In the genomic region with DNA sequence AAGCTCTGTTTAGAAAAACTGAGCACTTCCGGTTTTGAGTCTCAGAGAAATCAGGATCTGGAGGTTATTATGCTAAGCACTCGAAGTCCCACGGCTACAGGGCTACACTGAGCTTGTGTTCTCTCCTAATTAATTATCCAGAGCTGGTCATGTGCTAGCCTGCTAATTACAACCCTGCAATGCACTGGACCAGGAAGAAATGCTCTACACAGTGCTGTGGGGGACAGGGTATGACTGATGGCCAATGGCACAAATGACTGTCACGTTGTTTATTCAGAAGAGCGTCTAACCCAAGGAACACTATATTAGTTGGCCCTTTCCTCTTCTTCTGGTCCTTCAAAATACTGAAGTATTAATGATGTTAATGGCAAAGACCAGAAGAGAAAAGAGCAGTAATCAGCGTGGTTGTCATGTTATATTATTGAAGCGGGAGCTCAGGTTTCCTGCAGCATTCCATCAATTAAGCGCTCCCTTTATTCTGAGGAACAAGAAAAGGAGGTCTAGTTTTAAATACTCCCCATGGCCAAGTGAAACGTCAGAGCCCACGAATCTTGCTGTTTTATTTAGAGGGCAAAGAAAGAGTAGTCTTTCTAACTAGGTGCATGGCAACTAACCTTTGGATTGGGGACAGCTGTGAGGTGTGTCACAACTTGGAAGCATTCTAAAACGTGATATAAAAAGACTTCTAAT, we compare ENCODE assay signal across 15 mouse cellular contexts. TPM values are rescaled to one million over a fixed set of nuclear protein-coding genes. Genes with fewer than 3 reads are reported as not detected.
A peak's percentile ranks its signal among the peaks of the same experiment; 100 is the strongest.
DNase-seq lines count a peak whose midpoint lies in the region; ATAC-seq and TF ChIP-seq lines count a peak whose summit lies in the region.
"Had no signal": no experiment of that assay in that cellular context is flagged by ENCODE, and none has a peak within 500 bp of the region (broad histone marks: within the 10 kb centered on the region; RNA-seq: fewer than 3 reads in every experiment).

No protein-coding gene starts in this region.

- no peak overlapping the region for H3K27ac ChIP-seq in forebrain, embryonic 11.5 days (ENCODE audit: low read depth, low read length)
- H3K27ac ChIP-seq in forebrain, embryonic 10.5 days, result no peak overlapping the region
- H3K27ac ChIP-seq in hindbrain, embryonic 14.5 days, result no peak overlapping the region; the same call in 1 of the 2 replicates
- H3K27ac ChIP-seq: embryonic facial prominence, embryonic 15.5 days; liver, embryonic 12.5 days; midbrain, embryonic 12.5 days had no signal

- no peak overlapping the region for H3K4me3 ChIP-seq in forebrain, embryonic 11.5 days (ENCODE audit: low read depth, low read length)
- no peak overlapping the region for H3K4me3 ChIP-seq in forebrain, embryonic 10.5 days
- no peak overlapping the region for H3K4me3 ChIP-seq in hindbrain, embryonic 14.5 days (replicated peaks; ENCODE audit: low read length)
- H3K4me3 ChIP-seq: embryonic facial prominence, embryonic 15.5 days; liver, embryonic 12.5 days; midbrain, embryonic 12.5 days had no signal

- H3K4me2 ChIP-seq in forebrain, embryonic 11.5 days (ENCODE audit: low read depth, low read length, severe bottlenecking), result no peak overlapping the region
- no peak overlapping the region for H3K4me2 ChIP-seq in hindbrain, embryonic 14.5 days (replicated peaks)
- H3K4me2 ChIP-seq: embryonic facial prominence, embryonic 15.5 days; liver, embryonic 12.5 days; midbrain, embryonic 12.5 days had no signal

- 62% methylated on average over 11 of the region's 11 CpGs for WGBS in forebrain, embryonic 11.5 days
- WGBS in forebrain, embryonic 10.5 days, result 73% methylated on average over 11 of the region's 11 CpGs
- WGBS in hindbrain, embryonic 14.5 days, result 57% methylated on average over 11 of the region's 11 CpGs

- TF ChIP-seq CTCF in brain, embryonic 14.5 days (IDR thresholded peaks at IDR 0.05; ENCODE audit: borderline replicate concordance, extremely low read depth, insufficient read depth, insufficient read length), result no peak

- H3K9me3 ChIP-seq in forebrain, embryonic 11.5 days (ENCODE audit: control insufficient read depth, low read length), result no peaks in the 10 kb centered on the region
- no peaks in the 10 kb centered on the region for H3K9me3 ChIP-seq in forebrain, embryonic 10.5 days
- H3K9me3 ChIP-seq in hindbrain, embryonic 14.5 days (ENCODE audit: control insufficient read depth, low read length), result no peaks in the 10 kb centered on the region
- H3K9me3 ChIP-seq: embryonic facial prominence, embryonic 15.5 days; midbrain, embryonic 12.5 days had no signal

- H3K36me3 ChIP-seq in forebrain, embryonic 11.5 days (ENCODE audit: control insufficient read depth, insufficient read depth, low read length), result no peaks in the 10 kb centered on the region; the same call in 1 of the 2 replicates
- H3K36me3 ChIP-seq in forebrain, embryonic 10.5 days (replicated peaks), result peaks cover 18% of the 10 kb centered on the region
- H3K36me3 ChIP-seq in hindbrain, embryonic 14.5 days (replicated peaks; ENCODE audit: control insufficient read depth, insufficient read depth), result peaks cover 62% of the 10 kb centered on the region
- H3K36me3 ChIP-seq: liver, embryonic 12.5 days had no signal

- no peak for DNase-seq in forebrain, embryonic 11.5 days (ENCODE audit: low spot score)
- no peak for DNase-seq in forebrain, embryonic 10.5 days (ENCODE audit: extremely low spot score, low spot score)
- peak; percentile 44 for DNase-seq in layer of hippocampus, adult 9-11 months
- DNase-seq in layer of hippocampus, postnatal 10 days (ENCODE audit: low spot score in 2 of 2), result no peak
- DNase-seq in brain, embryonic 14.5 days (ENCODE audit: low read depth), result peak; percentile 89
- no peak for DNase-seq in hindbrain, embryonic 14.5 days (ENCODE audit: low spot score)
- DNase-seq in liver, result no peak
- DNase-seq: adrenal gland, adult 2 months; cerebellum, adult 9-11 months; right cerebral cortex, postnatal 14 days had no signal

- H3K4me1 ChIP-seq in forebrain, embryonic 11.5 days (replicated peaks; ENCODE audit: control insufficient read depth, insufficient read depth, low read length), result no peaks in the 10 kb centered on the region
- H3K4me1 ChIP-seq in forebrain, embryonic 10.5 days, result peaks cover 5% of the 10 kb centered on the region
- 0 out of 2 replicates have a peak, but pooled peaks cover 3% of the 10 kb centered on the region for H3K4me1 ChIP-seq in hindbrain, embryonic 14.5 days (replicated peaks; ENCODE audit: control insufficient read depth, insufficient read depth, low read length)
- H3K4me1 ChIP-seq: embryonic facial prominence, embryonic 15.5 days; liver, embryonic 12.5 days; midbrain, embryonic 12.5 days had no signal

- peak; percentile 92 for ATAC-seq in forebrain, embryonic 11.5 days (replicated peaks; ENCODE audit: low FRiP score)
- ATAC-seq in hindbrain, embryonic 14.5 days (ENCODE audit: low FRiP score), result peak; percentile 59; the same call in 1 of the 2 replicates
- no peak for ATAC-seq in CD4-positive, CD25-positive, alpha-beta regulatory T cell, adult 4 months
- ATAC-seq: inflammation-experienced regulatory T-cells, adult 6 months; liver, embryonic 12.5 days had no signal

- H3K27me3 ChIP-seq in forebrain, embryonic 11.5 days (ENCODE audit: control insufficient read depth, insufficient read depth, low read length), result no peaks in the 10 kb centered on the region
- H3K27me3 ChIP-seq in forebrain, embryonic 10.5 days (ENCODE audit: poor library complexity, severe bottlenecking), result no peaks in the 10 kb centered on the region
- no peaks in the 10 kb centered on the region for H3K27me3 ChIP-seq in hindbrain, embryonic 14.5 days (ENCODE audit: control insufficient read depth, insufficient read depth, low read length)
- H3K27me3 ChIP-seq: embryonic facial prominence, embryonic 15.5 days; liver, embryonic 12.5 days; midbrain, embryonic 12.5 days had no signal

- H3K9ac ChIP-seq in forebrain, embryonic 11.5 days (ENCODE audit: low read length), result no peak overlapping the region
- H3K9ac ChIP-seq in hindbrain, embryonic 14.5 days, result no peak overlapping the region
- H3K9ac ChIP-seq: embryonic facial prominence, embryonic 15.5 days; liver, embryonic 12.5 days; midbrain, embryonic 12.5 days had no signal

- no peak for TF ChIP-seq POLR2A in brain, embryonic 14.5 days (IDR thresholded peaks at IDR 0.05; ENCODE audit: borderline replicate concordance, extremely low read depth, insufficient read depth, insufficient read length, poor library complexity, severe bottlenecking)

RNA-seq across cellular contexts. Expression of gene Fam13c, which starts 18.4 kb away (rescaled TPM):
- polyA plus RNA-seq in forebrain, embryonic 11.5 days (2014; fragmentation: Nextera tagmentation; extraction: Ambion mirVana), result 11.7 and 13.6 TPM in 2 replicates
- polyA plus RNA-seq in forebrain, embryonic 10.5 days (2016; fragmentation: Nextera tagmentation; extraction: Ambion mirVana), result 7.1 and 8.4 TPM in 2 replicates
- 10 to 100 TPM; 60.0 to 61.9 TPM for total RNA-seq in layer of hippocampus, postnatal 10 days (2021)
- polyA plus RNA-seq in brain, embryonic 14.5 days (2012; rRNA removed), result 10.0 and 18.7 TPM in 2 replicates
- 24.5 and 28.2 TPM in 2 replicates for polyA plus RNA-seq in hindbrain, embryonic 14.5 days (2014; fragmentation: Nextera tagmentation; extraction: Ambion mirVana)
- polyA plus RNA-seq in CD4-positive, CD25-positive, alpha-beta regulatory T cell, adult 4 months (2017; shearing (Covaris generic)), result not detected
- polyA plus RNA-seq: inflammation-experienced regulatory T-cells, adult 6 months had no signal

Comparison
In these comparisons a context has a peak if more than half of its experiments do, and no peak if none do; other contexts are left out.
1. DNase-seq: peak in layer of hippocampus, adult 9-11 months (single experiment) and brain, embryonic 14.5 days (single experiment); none in forebrain, embryonic 11.5 days (single experiment), forebrain, embryonic 10.5 days (single experiment), layer of hippocampus, postnatal 10 days (0 of 2), hindbrain, embryonic 14.5 days (single experiment) and liver (single experiment).